Mouse (Mus musculus): ENCODE data around the gene Nupl1. TPM values are rescaled to one million over a fixed set of nuclear protein-coding genes. Genes with fewer than 3 reads are reported as not detected.

The Nupl1 gene
- polyA plus RNA-seq, 1 experiment from 2014 or later = 0.21 TPM

DNA sequence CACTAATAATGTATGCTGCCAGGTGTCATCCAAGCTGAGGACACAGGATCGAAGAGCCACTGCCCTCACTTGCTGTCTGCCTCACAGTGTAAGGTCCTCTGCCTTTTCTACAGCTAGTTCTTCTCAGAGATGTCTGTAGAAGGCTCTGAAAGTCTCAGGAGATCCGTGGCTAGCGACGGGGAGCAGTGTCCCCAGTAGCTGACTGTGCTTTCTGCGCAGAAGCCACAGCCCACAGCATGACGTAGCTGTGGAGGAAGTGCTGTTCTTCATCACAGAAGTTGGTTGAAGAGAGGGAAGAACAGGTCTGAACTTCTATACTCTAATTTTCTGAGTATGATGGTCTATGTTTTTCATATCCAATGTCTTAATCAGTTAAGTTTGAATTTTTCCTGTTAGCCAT lies 18.1 kb upstream of the Nupl1 start:
- Histone ChIP-seq H3K36me3 (replicated peaks; ENCODE audit: control insufficient read depth, insufficient read depth) (no peaks in the 10 kb centered on the region), H3K4me2 (replicated peaks) (no peak overlapping the region), H3K9ac (no peak overlapping the region), H3K27ac (no peak overlapping the region), H3K4me1 (replicated peaks; ENCODE audit: control insufficient read depth, insufficient read depth, low read length) (peaks cover 24% of the 10 kb centered on the region), H3K9me3 (ENCODE audit: control insufficient read depth, low read length) (no peaks in the 10 kb centered on the region), H3K4me3 (replicated peaks; ENCODE audit: low read length) (no peak overlapping the region), H3K27me3 (ENCODE audit: control insufficient read depth, insufficient read depth, low read length) (no peaks in the 10 kb centered on the region)
- 88% methylated on average over 6 of the region's 6 CpGs for WGBS
- ATAC-seq (ENCODE audit: low FRiP score) = no peak
- no peak for DNase-seq (ENCODE audit: low spot score)

DNA sequence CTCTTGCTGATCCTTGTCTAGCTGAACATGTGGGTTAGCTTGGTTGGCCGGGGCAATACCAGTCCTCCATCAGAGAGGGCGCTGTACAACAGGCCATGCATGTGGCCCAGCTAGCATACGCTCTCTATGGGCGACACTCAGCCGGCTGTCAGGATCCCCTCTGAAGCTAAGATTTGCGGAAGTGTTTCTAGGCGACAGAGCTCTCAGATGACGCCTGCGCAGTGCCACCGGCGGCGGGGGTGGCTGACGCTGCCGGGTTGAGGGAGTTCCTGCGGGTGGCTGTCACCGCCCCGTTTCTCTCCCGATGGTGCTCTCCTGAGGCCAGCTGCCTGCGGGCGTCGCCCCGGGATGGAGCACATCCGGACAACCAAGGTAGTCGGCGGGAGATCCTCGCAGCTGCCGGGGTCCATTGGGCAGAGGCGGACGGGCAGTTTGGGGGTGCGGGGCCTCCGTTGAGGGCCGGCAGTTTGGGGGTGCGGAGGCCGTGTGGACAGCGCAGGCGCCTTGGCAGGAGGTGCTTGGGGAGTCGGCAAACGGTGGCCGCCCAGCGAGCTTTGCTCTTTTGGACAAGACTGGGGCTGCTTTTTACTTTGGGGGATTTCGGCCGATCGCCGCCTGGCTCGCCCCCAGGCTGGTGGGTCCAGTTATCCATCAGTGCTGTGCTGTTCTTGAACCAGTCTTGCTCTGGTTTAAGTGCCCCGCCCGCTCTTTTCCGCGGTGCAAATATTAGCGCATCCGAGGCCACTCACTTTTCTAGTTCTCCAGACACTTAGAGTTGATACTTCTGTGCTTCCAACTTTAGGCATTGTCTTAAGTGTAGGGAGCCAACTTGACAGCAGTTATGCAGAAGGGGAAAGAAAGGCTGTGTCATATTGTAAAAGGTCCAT lies 14.0 kb upstream of the Nupl1 start, which contains the start of gene Mtmr6:
Mtmr6 (plus strand) TSS at position 239 of the 887 bp plus-strand sequence.
- peak; percentile 99 for DNase-seq (ENCODE audit: low spot score)
- no peaks in the 10 kb centered on the region for H3K27me3 ChIP-seq (ENCODE audit: control insufficient read depth, insufficient read depth, low read length)
- peak within 1 kb of the TSS; percentile 76 for H3K4me2 ChIP-seq (replicated peaks)
- no peaks in the 10 kb centered on the region for H3K36me3 ChIP-seq (replicated peaks; ENCODE audit: control insufficient read depth, insufficient read depth)
- peak within 1 kb of the TSS; percentile 78 for H3K27ac ChIP-seq
- peak within 1 kb of the TSS; percentile 81 for H3K9ac ChIP-seq
- no peaks in the 10 kb centered on the region for H3K9me3 ChIP-seq (ENCODE audit: control insufficient read depth, low read length)
- H3K4me3 ChIP-seq (replicated peaks; ENCODE audit: low read length) = peak within 1 kb of the TSS; percentile 70
- WGBS = under 1% methylated on average over 50 of the region's 51 CpGs
- peaks cover 24% of the 10 kb centered on the region for H3K4me1 ChIP-seq (replicated peaks; ENCODE audit: control insufficient read depth, insufficient read depth, low read length)
- peak; percentile 99 for ATAC-seq (ENCODE audit: low FRiP score)

DNA sequence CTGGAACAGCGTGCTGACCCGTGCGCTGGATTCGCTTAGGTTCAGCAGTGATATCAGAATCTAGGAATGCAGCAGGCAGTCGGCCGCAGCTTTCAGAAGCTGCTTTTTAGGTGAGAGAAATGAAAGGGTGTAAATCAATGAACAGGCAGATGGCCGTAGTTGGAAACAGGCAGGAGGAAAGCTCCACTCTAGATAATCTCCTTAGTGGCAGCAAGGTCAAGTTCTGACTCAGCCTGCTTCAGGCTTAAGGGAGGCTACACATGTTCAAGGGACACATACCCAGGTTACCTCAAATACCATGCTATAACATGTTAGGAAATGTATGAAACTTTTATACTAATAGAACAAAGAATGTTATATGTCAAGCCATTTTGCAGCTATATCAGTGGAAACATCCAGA lies 11.1 kb upstream of the Nupl1 start:
- Histone ChIP-seq H3K4me3 (replicated peaks; ENCODE audit: low read length) (no peak overlapping the region), H3K9me3 (ENCODE audit: control insufficient read depth, low read length) (no peaks in the 10 kb centered on the region), H3K27ac (no peak overlapping the region), H3K4me2 (replicated peaks) (no peak overlapping the region), H3K4me1 (replicated peaks; ENCODE audit: control insufficient read depth, insufficient read depth, low read length) (peaks cover 14% of the 10 kb centered on the region), H3K9ac (no peak overlapping the region), H3K36me3 (replicated peaks; ENCODE audit: control insufficient read depth, insufficient read depth) (no peaks in the 10 kb centered on the region), H3K27me3 (ENCODE audit: control insufficient read depth, insufficient read depth, low read length) (no peaks in the 10 kb centered on the region)
- WGBS = 85% methylated on average over 7 of the region's 7 CpGs
- DNase-seq (ENCODE audit: low spot score) (no peak), ATAC-seq (ENCODE audit: low FRiP score) (no peak)

DNA sequence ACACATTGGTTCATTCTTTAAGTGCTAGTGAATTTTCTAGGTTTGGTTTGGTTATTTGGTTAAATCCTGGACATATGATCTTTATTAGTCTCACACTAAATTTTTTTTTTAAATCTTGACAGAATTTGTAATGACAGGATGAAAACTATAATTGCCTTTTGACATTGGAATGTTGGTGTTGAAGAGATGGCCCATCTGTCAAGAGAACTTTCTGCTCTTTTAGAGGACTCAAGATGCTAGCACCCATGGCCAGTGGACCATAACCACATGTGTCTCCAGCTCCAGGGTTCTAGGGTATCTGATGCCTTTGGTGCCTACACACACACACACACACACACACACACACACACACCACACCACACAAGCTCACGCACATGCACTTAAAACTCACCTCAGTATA lies 6.6 kb upstream of the Nupl1 start:
- Histone ChIP-seq H3K4me1 (replicated peaks; ENCODE audit: control insufficient read depth, insufficient read depth, low read length) (no peaks in the 10 kb centered on the region), H3K36me3 (replicated peaks; ENCODE audit: control insufficient read depth, insufficient read depth) (no peaks in the 10 kb centered on the region), H3K9ac (no peak overlapping the region), H3K4me2 (replicated peaks) (no peak overlapping the region), H3K9me3 (ENCODE audit: control insufficient read depth, low read length) (no peaks in the 10 kb centered on the region), H3K27me3 (ENCODE audit: control insufficient read depth, insufficient read depth, low read length) (no peaks in the 10 kb centered on the region), H3K4me3 (replicated peaks; ENCODE audit: low read length) (no peak overlapping the region), H3K27ac (no peak overlapping the region)
- ATAC-seq (ENCODE audit: low FRiP score) (no peak), DNase-seq (ENCODE audit: low spot score) (no peak)
- WGBS = 81% methylated on average over 1 of the region's 1 CpGs

DNA sequence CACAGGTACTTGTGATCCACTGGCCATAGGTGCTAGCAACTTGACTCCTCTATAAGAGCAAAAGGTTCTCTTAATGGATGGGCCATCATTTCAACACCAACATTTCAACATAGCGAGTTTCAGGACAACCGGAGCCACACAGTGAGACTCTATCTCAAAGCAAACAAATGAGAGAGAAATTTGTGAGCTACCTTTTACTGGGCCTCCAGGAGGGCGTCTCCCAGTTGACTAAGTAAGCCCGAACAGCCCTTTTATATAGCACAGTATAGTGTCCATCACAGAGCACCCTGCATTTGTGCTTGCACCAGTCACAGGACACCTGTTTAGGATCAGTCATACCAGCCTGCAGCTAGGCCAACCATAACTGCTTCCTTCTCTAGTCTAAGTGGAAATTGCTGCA lies 5.9 kb upstream of the Nupl1 start:
- ATAC-seq (ENCODE audit: low FRiP score) = no peak
- Histone ChIP-seq H3K36me3 (replicated peaks; ENCODE audit: control insufficient read depth, insufficient read depth) (no peaks in the 10 kb centered on the region), H3K4me3 (replicated peaks; ENCODE audit: low read length) (no peak overlapping the region), H3K27me3 (ENCODE audit: control insufficient read depth, insufficient read depth, low read length) (no peaks in the 10 kb centered on the region), H3K4me2 (replicated peaks) (no peak overlapping the region), H3K9ac (no peak overlapping the region), H3K9me3 (ENCODE audit: control insufficient read depth, low read length) (no peaks in the 10 kb centered on the region), H3K27ac (no peak overlapping the region), H3K4me1 (replicated peaks; ENCODE audit: control insufficient read depth, insufficient read depth, low read length) (peaks cover 6% of the 10 kb centered on the region)
- WGBS = 84% methylated on average over 4 of the region's 4 CpGs
- no peak for DNase-seq (ENCODE audit: low spot score)

DNA sequence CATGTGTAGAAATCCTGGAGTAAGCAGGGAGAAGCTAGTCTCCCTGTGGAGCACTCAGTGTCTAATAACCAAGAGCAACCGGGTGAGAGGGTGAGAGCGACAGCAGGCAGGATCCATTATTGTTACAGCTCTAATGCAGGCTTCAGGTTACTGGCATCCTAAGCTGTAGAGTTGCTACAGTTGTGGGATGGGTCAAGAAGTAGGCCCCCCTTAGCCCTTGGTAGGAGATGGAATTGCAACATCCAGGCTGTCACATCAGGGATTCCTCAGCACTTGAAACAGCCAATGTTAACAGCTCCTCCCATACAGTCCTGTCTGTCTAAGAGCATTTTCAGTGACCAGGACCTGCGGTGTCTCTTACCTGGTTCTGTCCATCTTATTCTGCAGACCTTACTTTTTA lies 5.1 kb upstream of the Nupl1 start:
- ATAC-seq (ENCODE audit: low FRiP score) = no peak
- no peaks in the 10 kb centered on the region for H3K36me3 ChIP-seq (replicated peaks; ENCODE audit: control insufficient read depth, insufficient read depth)
- 39% methylated on average over 3 of the region's 3 CpGs for WGBS

DNA sequence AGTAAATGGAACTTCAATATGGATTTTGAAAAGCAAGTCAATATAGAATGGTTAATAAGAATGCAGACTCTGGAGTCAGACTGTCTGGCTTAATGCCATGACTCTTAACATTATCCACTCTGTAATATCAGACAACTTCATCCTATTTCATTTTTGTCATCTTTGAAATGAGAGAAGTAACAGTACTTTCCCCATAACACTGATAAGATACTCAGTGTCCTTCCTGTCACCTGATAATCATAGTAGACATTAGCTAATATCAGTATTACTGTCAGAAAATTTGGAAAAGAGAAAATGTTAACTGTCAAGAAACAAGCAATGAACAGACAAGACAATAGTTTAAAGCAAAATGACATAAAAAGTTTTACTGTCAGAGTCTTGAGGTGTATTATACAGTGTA lies 3.5 kb upstream of the Nupl1 start:
- H3K4me3 ChIP-seq (replicated peaks; ENCODE audit: low read length) = no peak overlapping the region
- H3K27me3 ChIP-seq (ENCODE audit: control insufficient read depth, insufficient read depth, low read length) = no peaks in the 10 kb centered on the region
- ATAC-seq (ENCODE audit: low FRiP score) = no peak
- no peaks in the 10 kb centered on the region for H3K36me3 ChIP-seq (replicated peaks; ENCODE audit: control insufficient read depth, insufficient read depth)
- no peak overlapping the region for H3K9ac ChIP-seq
- DNase-seq (ENCODE audit: low spot score) = no peak
- H3K9me3 ChIP-seq (ENCODE audit: control insufficient read depth, low read length) = no peaks in the 10 kb centered on the region
- H3K27ac ChIP-seq = no peak overlapping the region
- peaks cover 13% of the 10 kb centered on the region for H3K4me1 ChIP-seq (replicated peaks; ENCODE audit: control insufficient read depth, insufficient read depth, low read length)
- no peak overlapping the region for H3K4me2 ChIP-seq (replicated peaks)

More for the DNA sequence above, 5.1 kb upstream of the Nupl1 start:
- Histone ChIP-seq H3K4me2 (replicated peaks) (no peak overlapping the region), H3K4me3 (replicated peaks; ENCODE audit: low read length) (no peak overlapping the region), H3K4me1 (replicated peaks; ENCODE audit: control insufficient read depth, insufficient read depth, low read length) (peaks cover 6% of the 10 kb centered on the region), H3K27ac (no peak overlapping the region), H3K9me3 (ENCODE audit: control insufficient read depth, low read length) (no peaks in the 10 kb centered on the region), H3K9ac (no peak overlapping the region), H3K27me3 (ENCODE audit: control insufficient read depth, insufficient read depth, low read length) (no peaks in the 10 kb centered on the region)
- no peak for DNase-seq (ENCODE audit: low spot score)

DNA sequence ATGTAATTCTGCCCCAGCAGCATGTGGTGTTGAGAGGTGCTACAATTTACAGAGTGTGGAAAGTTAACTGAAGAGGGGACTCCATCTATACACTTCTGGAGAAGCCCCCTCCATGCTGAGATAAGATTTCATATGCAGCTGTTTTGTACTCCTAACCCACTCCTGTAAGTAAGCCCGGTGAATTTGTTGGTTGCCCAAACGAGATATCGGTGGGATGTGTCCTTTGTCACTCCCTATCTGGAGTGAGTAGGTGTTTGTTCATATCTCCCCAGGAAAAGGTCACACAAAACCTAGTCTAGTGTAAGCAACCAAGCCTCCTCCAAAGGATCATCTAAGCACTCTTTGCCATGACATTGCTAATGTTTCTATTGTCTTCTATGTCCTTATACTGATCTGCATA lies 2.2 kb upstream of the Nupl1 start:
- ATAC-seq (ENCODE audit: low FRiP score) (no peak), DNase-seq (ENCODE audit: low spot score) (no peak)
- Histone ChIP-seq H3K4me3 (replicated peaks; ENCODE audit: low read length) (no peak overlapping the region), H3K27ac (no peak overlapping the region), H3K9ac (no peak overlapping the region), H3K4me2 (replicated peaks) (no peak overlapping the region), H3K4me1 (replicated peaks; ENCODE audit: control insufficient read depth, insufficient read depth, low read length) (peaks cover 22% of the 10 kb centered on the region), H3K27me3 (ENCODE audit: control insufficient read depth, insufficient read depth, low read length) (no peaks in the 10 kb centered on the region), H3K36me3 (replicated peaks; ENCODE audit: control insufficient read depth, insufficient read depth) (no peaks in the 10 kb centered on the region), H3K9me3 (ENCODE audit: control insufficient read depth, low read length) (no peaks in the 10 kb centered on the region)
- WGBS = 90% methylated on average over 3 of the region's 3 CpGs

DNA sequence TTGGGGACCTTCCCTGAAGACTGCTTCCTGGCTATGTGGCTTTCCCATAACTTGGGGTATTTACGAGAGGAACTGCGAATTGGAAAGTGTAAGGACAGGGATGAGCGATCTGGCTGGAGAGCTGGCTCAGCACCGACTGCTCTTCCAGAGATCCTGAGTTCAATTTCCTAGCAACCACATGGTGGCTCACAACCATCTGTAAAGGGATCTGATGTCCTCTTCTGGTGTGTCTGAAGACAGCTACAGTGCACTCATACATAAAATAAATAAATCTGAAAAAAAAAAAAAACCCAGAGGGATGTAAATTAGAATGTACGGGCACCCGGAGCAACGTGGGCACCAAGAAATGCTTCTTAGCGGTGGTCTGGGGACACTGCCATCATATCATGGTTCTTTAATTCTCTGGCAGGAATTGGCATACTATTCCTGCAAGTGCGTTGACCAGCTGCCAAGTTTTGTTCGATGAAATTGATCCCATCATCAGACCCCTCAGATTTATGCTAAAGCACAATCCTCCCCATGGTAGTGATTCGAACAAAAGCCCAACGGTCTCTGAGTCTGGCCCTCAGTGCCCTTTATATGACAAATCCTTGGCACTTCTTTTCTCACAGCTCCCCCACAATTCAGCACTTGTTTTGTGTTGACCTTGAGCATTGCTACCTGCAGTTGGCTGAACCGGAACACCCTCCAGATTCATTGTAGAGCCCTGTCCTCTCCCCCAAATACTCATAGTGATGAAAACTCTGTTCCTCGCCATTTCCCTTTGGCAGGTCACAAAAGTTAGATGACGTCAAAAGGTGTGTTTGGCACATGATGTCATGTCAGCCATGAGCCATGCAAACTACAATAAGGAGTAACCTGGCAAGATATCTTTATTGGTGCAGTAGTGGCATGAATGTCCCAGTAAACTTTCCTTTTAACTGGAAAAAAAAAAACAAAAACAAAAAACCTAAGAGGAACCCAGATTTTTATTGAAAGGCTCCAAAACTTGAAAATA lies 1.1 kb upstream of the Nupl1 start:
- H3K9ac ChIP-seq = peak overlapping the region; percentile 99
- H3K4me1 ChIP-seq (replicated peaks; ENCODE audit: control insufficient read depth, insufficient read depth, low read length) = peaks cover 22% of the 10 kb centered on the region
- H3K27me3 ChIP-seq (ENCODE audit: control insufficient read depth, insufficient read depth, low read length) = no peaks in the 10 kb centered on the region
- peak; percentile 22; the same call in 1 of the 2 replicates for ATAC-seq (ENCODE audit: low FRiP score)
- H3K4me3 ChIP-seq (replicated peaks; ENCODE audit: low read length) = peak overlapping the region; percentile 100
- DNase-seq (ENCODE audit: low spot score) = peak; percentile 27
- H3K4me2 ChIP-seq (replicated peaks) = peak overlapping the region; percentile 93
- H3K9me3 ChIP-seq (ENCODE audit: control insufficient read depth, low read length) = no peaks in the 10 kb centered on the region
- no peaks in the 10 kb centered on the region for H3K36me3 ChIP-seq (replicated peaks; ENCODE audit: control insufficient read depth, insufficient read depth)
- WGBS = 18% methylated on average over 15 of the region's 15 CpGs
- H3K27ac ChIP-seq = peak overlapping the region; percentile 92
